Mouse (Mus musculus) CH12.LX (cell line): ENCODE results near the gene Ly75. TPM values are rescaled to one million over a fixed set of nuclear protein-coding genes. Genes with fewer than 3 reads are reported as not detected.
A peak's percentile ranks its signal among the peaks of the same experiment; 100 is the strongest.

Experiments
- DNase-seq: peaks from one replicate; pipeline ENCODE4 v3.0.0-alpha.2; 2013; ENCODE audit errors: extremely low read depth
- H3K27ac ChIP-seq: 2 replicates; pipeline ENCODE4 v1.5.1; 2012; ENCODE audit warnings: low read depth, mild to moderate bottlenecking, control low read depth, moderate library complexity; ENCODE audit not compliant: insufficient read depth
- H3K27me3 ChIP-seq: replicated peaks from 2 replicates; pipeline ENCODE3; 2012; ENCODE audit warnings: inconsistent platforms
- H3K36me3 ChIP-seq, 2 experiments: replicated peaks in 1 of 2; 2 replicates each; pipeline versions ENCODE3 to v1.6.1; 2012; ENCODE audit warnings: inconsistent platforms in 1 of 2, low read length in 1 of 2, mild to moderate bottlenecking in 1 of 2, mixed read lengths in 1 of 2, moderate library complexity in 1 of 2; ENCODE audit not compliant: control insufficient read depth in 1 of 2, insufficient read depth in 1 of 2
- H3K4me1 ChIP-seq, 2 experiments: 2 replicates each; pipeline ENCODE4 v1.6.1; 2012; ENCODE audit warnings: inconsistent platforms in 1 of 2, moderate library complexity in 1 of 2; ENCODE audit not compliant: insufficient read depth in 2 of 2, control insufficient read depth in 1 of 2
- H3K4me2 ChIP-seq: 2 replicates; pipeline ENCODE4 v1.6.1; 2012; ENCODE audit warnings: low read depth, mild to moderate bottlenecking, control low read depth; ENCODE audit not compliant: poor library complexity, insufficient read depth, severe bottlenecking
- H3K4me3 ChIP-seq, 3 experiments: fragments of 150-350 bp in 1 of 3; sonication (generic) in 1 of 3; replicated peaks in 1 of 3; 2 replicates each; pipeline versions ENCODE3 to v1.5.1; 2011 to 2012; ENCODE audit warnings: low read depth in 2 of 3, low read length in 2 of 3, mild to moderate bottlenecking in 2 of 3, moderate library complexity in 2 of 3, control low read depth in 1 of 3, improper control_type of control experiment in 1 of 3, inconsistent platforms in 1 of 3, mixed read lengths in 1 of 3; ENCODE audit not compliant: poor library complexity in 1 of 3
- H3K79me2 ChIP-seq: replicated peaks from 2 replicates; pipeline ENCODE4 v1.6.1; 2012; ENCODE audit warnings: mild to moderate bottlenecking, moderate library complexity; ENCODE audit not compliant: control insufficient read depth, poor library complexity, insufficient read depth, severe bottlenecking; ENCODE audit errors: extremely low read depth
- H3K9ac ChIP-seq: 2 replicates; pipeline ENCODE4 v1.6.1; 2012; ENCODE audit warnings: low read depth, mild to moderate bottlenecking, control low read depth, moderate library complexity; ENCODE audit not compliant: insufficient read depth
- H3K9me3 ChIP-seq: replicated peaks from 2 replicates; pipeline ENCODE3; 2012; ENCODE audit warnings: low read length, inconsistent platforms, mixed read lengths
- BHLHE40 ChIP-seq: IDR thresholded peaks from 2 replicates; pipeline ENCODE4 v1.6.1; 2011; ENCODE audit warnings: mild to moderate bottlenecking, low read depth, low read length, improper control_type of control experiment
- CTCF ChIP-seq, 2 experiments: IDR thresholded peaks in 1 of 2; conservative IDR thresholded peaks in 1 of 2; 2 replicates each; pipeline ENCODE4 v1.5.1; 2011 to 2012; ENCODE audit warnings: low read depth in 2 of 2, low read length in 2 of 2, improper control_type of control experiment in 1 of 2, inconsistent platforms in 1 of 2, mild to moderate bottlenecking in 1 of 2, moderate library complexity in 1 of 2
- E2F4 ChIP-seq: IDR thresholded peaks from 2 replicates; pipeline ENCODE4 v1.6.1; 2011; ENCODE audit warnings: low read depth, low read length, improper control_type of control experiment; ENCODE audit not compliant: insufficient replicate concordance
- ELF1 ChIP-seq: IDR thresholded peaks from 2 replicates; pipeline ENCODE4 v1.6.1; 2014; ENCODE audit warnings: low read depth, mild to moderate bottlenecking, inconsistent platforms, low read length, improper control_type of control experiment
- ETS1 ChIP-seq: conservative IDR thresholded peaks from 2 replicates; pipeline ENCODE4 v1.6.1; 2012; ENCODE audit warnings: low read depth, mild to moderate bottlenecking, inconsistent platforms, low read length, improper control_type of control experiment, moderate library complexity
- JUN ChIP-seq: IDR thresholded peaks from 2 replicates; pipeline ENCODE4 v1.6.1; 2011; ENCODE audit warnings: low read depth, mild to moderate bottlenecking, low read length, improper control_type of control experiment, moderate library complexity; ENCODE audit not compliant: insufficient read depth
- JUND ChIP-seq: conservative IDR thresholded peaks from 2 replicates; pipeline ENCODE4 v1.6.1; 2011; ENCODE audit warnings: low read depth, low read length, improper control_type of control experiment
- KAT2A ChIP-seq: IDR thresholded peaks from 2 replicates; pipeline ENCODE4 v1.6.1; 2012; ENCODE audit warnings: low read length, improper control_type of control experiment, inconsistent platforms; ENCODE audit not compliant: insufficient replicate concordance
- MAFK ChIP-seq: IDR thresholded peaks from 2 replicates; pipeline ENCODE4 v1.6.1; 2011; ENCODE audit warnings: low read length, improper control_type of control experiment; ENCODE audit not compliant: insufficient replicate concordance
- MAZ ChIP-seq: IDR thresholded peaks from 2 replicates; pipeline ENCODE4 v1.6.1; 2012; ENCODE audit warnings: low read depth, mild to moderate bottlenecking, inconsistent platforms, low read length, improper control_type of control experiment, moderate library complexity
- MEF2A ChIP-seq: IDR thresholded peaks from 2 replicates; pipeline ENCODE4 v1.6.1; 2014; ENCODE audit warnings: low read depth, mild to moderate bottlenecking, inconsistent platforms, low read length, improper control_type of control experiment, borderline replicate concordance
- MXI1 ChIP-seq: IDR thresholded peaks from 2 replicates; pipeline ENCODE4 v1.6.1; 2011; ENCODE audit warnings: mild to moderate bottlenecking, low read depth, low read length, improper control_type of control experiment
- MYC ChIP-seq: IDR thresholded peaks from 2 replicates; pipeline ENCODE4 v1.6.1; 2011; ENCODE audit warnings: low read depth, mild to moderate bottlenecking, improper control_type of control experiment, low read length
- NRF1 ChIP-seq: IDR thresholded peaks from 2 replicates; pipeline ENCODE4 v1.6.1; 2014; ENCODE audit warnings: low read depth, mild to moderate bottlenecking, inconsistent platforms, low read length, improper control_type of control experiment, moderate library complexity
- POLR2A ChIP-seq: IDR thresholded peaks from 2 replicates; pipeline ENCODE4 v1.6.1; 2011; ENCODE audit warnings: low read depth, mild to moderate bottlenecking, improper control_type of control experiment, low read length
- POLR2AphosphoS2 ChIP-seq: IDR thresholded peaks from 2 replicates; pipeline ENCODE4 v1.6.1; 2011; ENCODE audit warnings: low read depth, low read length, improper control_type of control experiment
- RAD21 ChIP-seq: IDR thresholded peaks from 2 replicates; pipeline ENCODE4 v1.6.1; 2011; ENCODE audit warnings: low read depth, mild to moderate bottlenecking, low read length, improper control_type of control experiment, moderate library complexity
- USF2 ChIP-seq: conservative IDR thresholded peaks from 2 replicates; pipeline ENCODE4 v1.6.1; 2011; ENCODE audit warnings: low read depth, low read length, improper control_type of control experiment
- ZC3H11A ChIP-seq: IDR thresholded peaks from 2 replicates; pipeline ENCODE4 v1.6.1; 2012; ENCODE audit warnings: low read depth, mild to moderate bottlenecking, inconsistent platforms, low read length, improper control_type of control experiment
- ZMIZ1 ChIP-seq: IDR thresholded peaks from 2 replicates; pipeline ENCODE4 v1.6.1; 2012; ENCODE audit warnings: low read depth, mild to moderate bottlenecking, inconsistent platforms, low read length, improper control_type of control experiment
- ZNF384 ChIP-seq: IDR thresholded peaks from 2 replicates; pipeline ENCODE4 v1.6.1; 2012; ENCODE audit warnings: low read depth, low read length, improper control_type of control experiment, inconsistent platforms
- dilution Hi-C: fragments of 300-500 bp; cut with MboI; formaldehyde crosslinking; loops from 2 replicates; pipeline ENCODE4 v1.14.3; 2020; ENCODE audit warnings: low sequenced_read_pairs; ENCODE audit not compliant: extremely low pct_unique_long_range_greater_than_20kb, extremely low pct_ligation_motif_present
- in situ Hi-C: fragments of 300-500 bp; cut with MboI; formaldehyde crosslinking; loops from 3 replicates; pipeline ENCODE4 v1.14.3; 2019; ENCODE audit warnings: low sequenced_read_pairs, low pct_ligation_motif_present, low pct_unique_long_range_greater_than_20kb, mixed read lengths
- polyA plus RNA-seq: library from polyadenylated mRNA; unstranded; fragments of >175 nt; gene quantifications from 2 replicates; pipeline ENCODE4 v1.2.1, GENCODE M21; 2012; ENCODE audit warnings: low read depth; ENCODE audit not compliant: insufficient read length
- total RNA-seq, 2 experiments: library from RNA; depleted of rRNA; stranded (reverse); fragments of 300-350 nt in 1 of 2; fragments of >200 nt in 1 of 2; gene quantifications; 2 replicates each; pipeline ENCODE4 v1.2.3; 2012 to 2014

Gene Ly75
- total and polyA plus RNA-seq, 3 experiments = 10.6 to 32.2 (median 13.8) TPM

DNA sequence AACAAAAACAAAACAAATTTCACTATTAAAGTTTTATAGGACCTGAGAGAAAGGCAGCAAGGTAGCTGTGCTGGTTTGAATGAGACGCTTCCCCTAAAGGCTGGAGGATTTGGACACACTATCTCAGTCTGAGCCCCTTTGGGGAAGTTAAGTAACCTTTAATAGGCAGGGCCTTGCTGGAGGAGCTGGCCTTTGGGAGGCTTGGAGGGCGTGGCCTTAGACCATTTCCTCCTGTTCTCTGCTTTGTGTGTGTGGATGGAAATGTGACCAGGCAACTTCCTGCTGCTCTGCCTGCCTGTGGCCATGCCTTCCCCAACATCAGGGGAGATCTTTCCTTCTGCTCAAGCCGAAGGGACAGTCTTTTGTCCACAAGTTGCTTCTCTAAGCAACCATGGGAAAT, 84.8 kb downstream of the Ly75 start:
- no peak overlapping the region for H3K9ac ChIP-seq
- peaks cover 35 to 42% of the 10 kb centered on the region in 2 experiments for H3K36me3 ChIP-seq
- TF ChIP-seq MEF2A = no peak
- no peak for TF ChIP-seq MAZ
- no peak for TF ChIP-seq ELF1
- TF ChIP-seq USF2 = no peak
- no peak for TF ChIP-seq NRF1
- TF ChIP-seq MAFK = no peak
- no peak for TF ChIP-seq POLR2A
- no peak for TF ChIP-seq JUN
- no peak for TF ChIP-seq ZNF384
- no peak for TF ChIP-seq E2F4
- no peak for TF ChIP-seq BHLHE40
- TF ChIP-seq ZC3H11A = no peak
- TF ChIP-seq JUND = no peak
- TF ChIP-seq ZMIZ1 = no peak
- TF ChIP-seq KAT2A = no peak
- TF ChIP-seq ETS1 = no peak
- TF ChIP-seq CTCF (conservative IDR thresholded peaks at IDR 0.05 in 1 of 2, IDR thresholded peaks at IDR 0.05 in 1 of 2; ENCODE audit: low read depth in 2 of 2, low read length in 2 of 2) = no peak
- H3K27me3 ChIP-seq = no peaks in the 10 kb centered on the region
- H3K9me3 ChIP-seq = no peaks in the 10 kb centered on the region
- peaks cover 0 to 4% of the 10 kb centered on the region in 2 experiments; a peak in 1 of 4 replicates for H3K4me1 ChIP-seq
- no peaks in the 10 kb centered on the region for H3K79me2 ChIP-seq
- in situ Hi-C loops = no loop called here
- H3K4me3 ChIP-seq = no peak overlapping the region
- no peak overlapping the region for H3K27ac ChIP-seq
- dilution Hi-C loops = no loop called here
- H3K4me2 ChIP-seq = no peak overlapping the region
- DNase-seq = peak; percentile 17

- TF ChIP-seq MYC (no peak), POLR2AphosphoS2 (no peak), MXI1 (no peak), CTCF (conservative IDR thresholded peaks at IDR 0.05 in 1 of 2, IDR thresholded peaks at IDR 0.05 in 1 of 2; ENCODE audit: low read depth in 2 of 2, low read length in 2 of 2) (no peak), USF2 (no peak), RAD21 (no peak)
- Histone ChIP-seq H3K36me3 (peaks cover 6 to 11% of the 10 kb centered on the region in 2 experiments), H3K27me3 (no peaks in the 10 kb centered on the region), H3K9me3 (no peaks in the 10 kb centered on the region), H3K4me3 (no peak overlapping the region), H3K4me2 (no peak overlapping the region), H3K27ac (no peak overlapping the region), H3K79me2 (no peaks in the 10 kb centered on the region), H3K9ac (no peak overlapping the region), H3K4me1 (peaks cover 10 to 23% of the 10 kb centered on the region in 2 experiments)
- in situ Hi-C loops (no loop called here), dilution Hi-C loops (no loop called here)
- no peak for DNase-seq
Observed at GRCm38 (mm10) chr2:60291381-60291780, 91.7 kb downstream of the Ly75 start.
